Mouse (Mus musculus) inflammation-experienced regulatory T-cells (primary cell): Measurements from ENCODE around the gene Nanos3. TPM values are rescaled to one million over a fixed set of nuclear protein-coding genes. Genes with fewer than 3 reads are reported as not detected.

ENCODE experiments used
- polyA plus RNA-seq, 2 experiments: library from polyadenylated mRNA; unstranded; fragments of 100-300 nt; shearing (Covaris generic); gene quantifications; one replicate each; pipeline ENCODE4 v1.2.1; 2017

The Nanos3 gene
- 1 to 10 TPM in 1 of 2 experiments, under 1 TPM in 1; 0.90 to 3.7 TPM for polyA plus RNA-seq

DNA sequence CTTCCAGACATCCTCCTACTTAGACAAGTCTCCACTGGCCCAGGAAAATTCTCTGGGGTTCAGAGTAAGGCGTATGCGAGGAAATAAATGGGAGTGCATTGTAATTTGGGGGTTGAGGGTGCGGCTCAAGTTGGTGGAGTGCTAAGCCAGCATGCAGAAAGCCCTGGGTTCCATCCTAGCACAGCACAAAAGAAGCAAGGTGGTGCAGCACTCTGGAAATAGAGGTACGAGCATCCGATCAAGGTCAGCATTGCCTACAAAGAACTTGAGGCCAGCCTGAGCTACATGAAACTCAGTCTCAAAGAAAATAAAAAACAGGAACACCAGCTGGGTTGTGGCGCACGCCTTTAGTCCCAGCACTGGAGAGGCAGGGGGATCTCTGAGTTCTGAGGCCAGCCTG lies at the start of gene Nanos3:
Gene Nanos3, minus strand, starts transcription at position 101 of the 400 bp plus-strand sequence.

DNA sequence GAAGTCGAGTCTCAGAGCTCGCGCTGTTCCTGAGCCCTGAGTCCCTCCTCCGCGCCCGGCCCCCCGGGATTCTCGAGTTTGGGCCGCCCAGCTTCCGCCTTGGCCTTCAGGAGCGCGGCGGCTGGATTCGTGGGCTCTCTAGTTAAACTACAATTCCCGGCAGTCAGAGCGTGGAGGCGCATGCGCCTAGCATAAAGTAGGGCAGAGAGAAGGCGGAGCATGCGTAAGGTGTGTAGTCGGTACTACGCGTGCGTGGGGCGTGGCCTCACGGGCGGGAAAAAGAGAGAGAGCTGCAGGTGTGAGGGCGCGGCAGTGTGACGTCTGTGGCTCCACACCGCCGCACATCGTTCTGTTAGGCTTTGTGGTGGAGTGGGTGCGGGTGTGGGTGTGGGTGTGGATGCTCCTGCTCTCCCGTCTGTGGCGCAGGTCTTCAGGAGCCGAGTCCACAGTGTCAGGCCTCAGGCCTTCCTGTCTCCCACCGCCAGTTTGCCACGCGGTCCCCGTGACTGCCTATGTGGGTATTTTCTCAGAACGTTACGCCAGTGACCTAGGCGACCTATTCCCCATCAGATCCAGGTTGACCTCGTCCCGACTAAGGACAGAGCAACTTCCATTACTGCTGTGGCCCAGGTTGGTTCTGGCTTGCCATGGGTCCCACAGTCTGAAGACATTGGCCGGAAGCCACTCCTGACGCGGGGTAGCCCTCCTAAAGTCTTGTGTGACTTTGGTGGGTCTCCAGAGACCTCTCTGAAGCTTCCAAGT lies 37.1 kb downstream of the Nanos3 start, which contains the start of the genes Cc2d1a and 4930432K21Rik:
Gene Cc2d1a, minus strand, starts transcription at position 168 of the 762 bp plus-strand sequence.
Gene 4930432K21Rik, plus strand, starts transcription at position 257 of the 762 bp plus-strand sequence.

DNA sequence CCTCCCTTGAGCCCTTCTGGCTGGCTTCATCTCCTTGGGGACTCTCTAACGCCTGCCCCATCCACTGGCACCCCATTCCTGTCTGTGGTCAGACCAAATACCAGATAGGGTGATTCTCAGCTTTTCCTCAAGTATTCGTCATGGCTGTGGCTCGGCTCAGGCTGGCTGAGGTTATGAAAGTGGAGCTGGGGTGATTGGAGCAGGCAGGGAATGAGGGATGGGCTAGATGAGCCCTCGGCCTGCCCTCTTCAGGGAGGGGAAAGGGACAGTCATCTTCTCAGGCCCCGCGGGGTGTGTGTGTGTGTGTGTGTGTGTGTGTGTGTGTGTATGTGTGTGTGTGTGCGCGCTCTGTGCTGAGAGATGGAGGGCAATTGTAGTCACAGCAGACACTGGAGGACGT lies 59.4 kb downstream of the Nanos3 start, which contains the start of gene Podnl1:
Gene Podnl1, plus strand, starts transcription at position 334 of the 400 bp plus-strand sequence.

Other genes starting within 250 kb of the Nanos3 start
- under 1 TPM; 0.31 to 0.41 TPM for gene Gm10644, start 230.0 kb downstream of the Nanos3 start, polyA plus RNA-seq
- 10 to 100 TPM; 15.0 to 20.4 TPM for gene Asf1b, start 229.7 kb downstream of the Nanos3 start, polyA plus RNA-seq
- 10 to 100 TPM; 54.4 to 56.5 TPM for gene Prkaca, start 212.2 kb downstream of the Nanos3 start, polyA plus RNA-seq
- 10 to 100 TPM; 10.8 to 13.7 TPM for gene Samd1, start 187.5 kb downstream of the Nanos3 start, polyA plus RNA-seq
- gene 1700067K01Rik, start 183.7 kb downstream of the Nanos3 start, polyA plus RNA-seq: 1 to 10 TPM in 1 of 2 experiments, under 1 TPM in 1; 0.27 to 1.9 TPM
- gene 2210011C24Rik, start 173.0 kb downstream of the Nanos3 start, polyA plus RNA-seq: 1 to 10 TPM; 2.9 to 7.6 TPM
- gene Palm3, start 163.7 kb downstream of the Nanos3 start, polyA plus RNA-seq: 10 to 100 TPM; 11.3 to 13.7 TPM
- 100 to 1,000 TPM; 365 to 373 TPM for gene Il27ra, start 142.6 kb downstream of the Nanos3 start, polyA plus RNA-seq
- 100 to 1,000 TPM in 1 of 2 experiments, 10 to 100 TPM in 1; 65.5 to 209 TPM for gene Rln3, start 140.2 kb downstream of the Nanos3 start, polyA plus RNA-seq
- gene Gm10643, start 120.1 kb downstream of the Nanos3 start, polyA plus RNA-seq: 1 to 10 TPM; 2.0 to 3.5 TPM
- 10 to 100 TPM; 23.1 to 37.3 TPM for gene Rfx1, start 118.4 kb downstream of the Nanos3 start, polyA plus RNA-seq
- 10 to 100 TPM; 28.6 to 31.3 TPM for gene Dcaf15, start 80.4 kb downstream of the Nanos3 start, polyA plus RNA-seq
- 10 to 100 TPM; 21.0 to 24.1 TPM for gene Podnl1, start 59.2 kb downstream of the Nanos3 start, polyA plus RNA-seq
- 10 to 100 TPM; 42.3 to 51.2 TPM for gene Cc2d1a, start 37.3 kb downstream of the Nanos3 start, polyA plus RNA-seq
- gene 4930432K21Rik, start 37.2 kb downstream of the Nanos3 start, polyA plus RNA-seq: 1 to 10 TPM; 1.5 to 1.8 TPM
- gene Zswim4, start 51.8 kb upstream of the Nanos3 start, polyA plus RNA-seq: 10 to 100 TPM; 14.8 to 16.2 TPM
- 100 to 1,000 TPM; 221 to 259 TPM for gene D8Ertd738e, start 64.5 kb upstream of the Nanos3 start, polyA plus RNA-seq
- gene Mri1, start 72.1 kb upstream of the Nanos3 start, polyA plus RNA-seq: 100 to 1,000 TPM in 1 of 2 experiments, 10 to 100 TPM in 1; 98.0 to 107 TPM
- 10 to 100 TPM; 39.1 to 48.4 TPM for gene Ccdc130, start 85.2 kb upstream of the Nanos3 start, polyA plus RNA-seq
- gene Cacna1a, start 203.2 kb upstream of the Nanos3 start, polyA plus RNA-seq: 10 to 100 TPM; 10.1 to 12.7 TPM